Mouse (Mus musculus) limb, embryonic 11.5 days (tissue): ENCODE measurements around the gene Kdm5d. TPM values are rescaled to one million over a fixed set of nuclear protein-coding genes. Genes with fewer than 3 reads are reported as not detected.

Source experiments
- ATAC-seq: fragments of 200-750 bp; cut with Nextera tagmentation; 2 replicates; pipeline ENCODE4 v1.8.0; 2017; ENCODE audit warnings: low read depth; ENCODE audit not compliant: insufficient number of reproducible peaks, low FRiP score, low TSS enrichment
- DNase-seq: peaks from one replicate; pipeline ENCODE4 v3.0.0-alpha.2; 2015; ENCODE audit warnings: low spot score
- H3K27ac ChIP-seq: fragments of 300-500 bp; sonication (generic); replicated peaks from 2 replicates; pipeline ENCODE4 v1.5.1; 2014; ENCODE audit warnings: low read depth, mild to moderate bottlenecking, low read length
- H3K27me3 ChIP-seq: fragments of 300-500 bp; sonication (generic); 2 replicates; pipeline ENCODE4 v1.6.1; 2014; ENCODE audit warnings: mild to moderate bottlenecking, low read length, mixed read lengths; ENCODE audit not compliant: control insufficient read depth, insufficient read depth
- H3K36me3 ChIP-seq: fragments of 300-500 bp; sonication (generic); 2 replicates; pipeline ENCODE4 v1.6.1; 2014; ENCODE audit warnings: mild to moderate bottlenecking, low read length, moderate library complexity, mixed read lengths; ENCODE audit not compliant: control insufficient read depth, insufficient read depth
- H3K4me1 ChIP-seq: fragments of 300-500 bp; sonication (generic); 2 replicates; pipeline ENCODE4 v1.6.1; 2014; ENCODE audit warnings: low read length, mixed read lengths; ENCODE audit not compliant: control insufficient read depth, insufficient read depth
- H3K4me2 ChIP-seq: fragments of 300-500 bp; sonication (generic); 2 replicates; pipeline ENCODE4 v1.6.1; 2014; ENCODE audit warnings: low read depth, mild to moderate bottlenecking, moderate library complexity; ENCODE audit not compliant: severe bottlenecking
- H3K4me3 ChIP-seq: fragments of 300-500 bp; sonication (generic); 2 replicates; pipeline ENCODE4 v1.5.1; 2014; ENCODE audit warnings: low read depth, low read length
- H3K9ac ChIP-seq: fragments of 300-500 bp; sonication (generic); 2 replicates; pipeline ENCODE4 v1.6.1; 2014; ENCODE audit warnings: mild to moderate bottlenecking, low read length
- H3K9me3 ChIP-seq: fragments of 300-500 bp; sonication (generic); 2 replicates; pipeline ENCODE4 v1.6.1; 2016; ENCODE audit warnings: low read length; ENCODE audit not compliant: control insufficient read depth
- WGBS: fragments of 180-500 bp; shearing (Covaris S2); extraction: QIAGEN DNeasy Blood & Tissue Kit; methylation state at CpG from one replicate; pipeline ENCODE4 v1.1.7; 2014; 5-methylcytosine and 5-hydroxymethylcytosine counted together
- microRNA-seq: library from miRNA; unstranded; fragments of <30 nt; microRNA quantifications from one replicate; pipeline ENCODE4, GENCODE M21; 2016
- polyA plus RNA-seq: library from polyadenylated mRNA; unstranded; fragments of >200 nt; fragmentation: Nextera tagmentation; extraction: Ambion mirVana; gene quantifications from 2 replicates; pipeline ENCODE4 v1.2.1, GENCODE M21; 2014

The Kdm5d gene
- 15.3 and 18.6 TPM in 2 replicates for polyA plus RNA-seq

DNA sequence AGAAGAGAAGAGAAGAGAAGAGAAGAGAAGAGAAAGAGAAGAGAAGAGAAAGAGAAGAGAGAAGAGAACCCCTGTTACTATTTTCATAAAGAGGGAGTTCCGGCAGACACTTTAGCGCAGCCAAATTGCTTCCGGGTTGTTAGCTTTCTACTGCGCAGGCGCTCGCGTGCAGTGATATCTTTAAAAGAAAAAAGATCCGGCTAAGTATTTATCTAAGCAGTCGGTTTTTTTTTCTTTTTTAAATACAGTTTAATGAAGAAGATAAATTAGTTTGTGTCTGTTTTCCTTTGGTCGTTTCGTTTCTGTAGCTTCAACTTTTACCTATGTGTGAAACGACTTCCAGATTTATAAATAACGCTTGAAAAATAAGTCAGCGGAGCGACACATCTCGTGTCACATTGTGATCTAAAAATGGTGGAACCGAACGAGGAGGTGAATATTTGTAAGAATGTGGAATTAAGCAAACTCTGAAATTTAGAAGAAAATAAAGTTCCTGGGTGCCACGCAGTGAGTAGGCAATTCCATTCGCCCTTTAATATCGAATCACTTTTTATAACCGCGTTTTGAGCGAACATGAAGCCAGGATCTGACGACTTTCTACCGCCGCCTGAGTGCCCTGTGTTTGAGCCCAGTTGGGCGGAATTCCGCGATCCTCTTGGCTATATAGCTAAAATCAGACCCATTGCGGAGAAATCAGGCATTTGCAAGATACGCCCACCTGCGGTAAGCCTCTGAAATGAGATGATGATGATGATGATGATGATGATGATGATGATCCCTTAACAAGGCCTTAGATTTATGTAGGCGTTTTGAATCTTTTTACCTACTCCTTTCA is at the start of gene Kdm5d:
Gene Kdm5d (plus strand): TSS at position 396 of the 835 bp plus-strand sequence.
- H3K27ac ChIP-seq, result no peak within 1 kb of the TSS
- no peaks in the 10 kb centered on the region for H3K27me3 ChIP-seq
- H3K9ac ChIP-seq, result no peak within 1 kb of the TSS
- DNase-seq, result peak; percentile 33
- peak within 1 kb of the TSS; percentile 29 for H3K4me3 ChIP-seq
- no peaks in the 10 kb centered on the region for H3K9me3 ChIP-seq
- no peak for ATAC-seq
- WGBS, result under 1% methylated on average over 34 of the region's 34 CpGs
- H3K36me3 ChIP-seq, result no peaks in the 10 kb centered on the region
- H3K4me1 ChIP-seq, result no peaks in the 10 kb centered on the region
- peak within 1 kb of the TSS; percentile 20; the same call in 1 of the 2 replicates for H3K4me2 ChIP-seq

GRCm38 (mm10) chrY:872404-872803 is 25.2 kb upstream of the Kdm5d start:
- H3K27ac ChIP-seq, result no peak overlapping the region
- ATAC-seq, result no peak
- H3K4me3 ChIP-seq, result no peak overlapping the region
- no peaks in the 10 kb centered on the region for H3K36me3 ChIP-seq
- H3K27me3 ChIP-seq, result no peaks in the 10 kb centered on the region
- H3K9ac ChIP-seq, result no peak overlapping the region
- no peaks in the 10 kb centered on the region for H3K9me3 ChIP-seq
- no peak overlapping the region for H3K4me2 ChIP-seq
- no peak for DNase-seq
- H3K4me1 ChIP-seq, result no peaks in the 10 kb centered on the region

DNA sequence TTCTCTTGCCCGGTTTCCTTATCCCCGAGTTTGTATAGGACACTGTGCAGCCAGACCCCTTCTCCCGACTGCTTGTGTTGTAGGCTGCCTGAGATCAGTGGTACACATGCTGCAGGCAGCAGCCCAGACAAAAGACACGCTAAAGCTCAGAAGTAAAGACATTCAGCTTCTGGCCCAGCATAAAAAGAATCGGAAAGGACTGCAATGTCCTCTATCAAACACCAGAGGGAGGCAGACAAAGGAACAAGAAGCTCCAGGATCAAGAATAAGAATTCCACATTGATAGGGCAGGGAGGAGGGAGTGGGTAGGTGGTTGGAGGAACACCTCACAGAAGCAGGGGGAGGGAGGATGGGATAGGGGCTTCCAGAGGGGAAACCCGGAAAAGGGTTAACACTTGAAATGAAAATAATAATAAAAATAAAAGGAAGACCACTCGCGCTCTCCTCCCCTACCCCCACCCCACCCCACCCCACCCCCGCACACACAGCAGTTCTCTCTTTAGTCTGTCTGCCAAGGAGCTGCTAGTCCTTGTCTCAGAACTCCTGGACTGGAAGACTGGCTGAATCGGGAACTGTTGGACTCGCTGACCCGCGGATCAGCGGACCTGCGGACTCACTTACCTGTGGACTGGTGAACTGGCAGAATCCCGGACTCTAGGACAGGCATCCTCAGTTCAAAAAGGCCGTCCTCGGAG is 24.6 kb upstream of the Kdm5d start:
- Histone ChIP-seq H3K9me3 (no peaks in the 10 kb centered on the region), H3K4me2 (no peak overlapping the region), H3K4me3 (no peak overlapping the region), H3K27ac (no peak overlapping the region), H3K4me1 (no peaks in the 10 kb centered on the region), H3K36me3 (no peaks in the 10 kb centered on the region), H3K9ac (no peak overlapping the region), H3K27me3 (no peaks in the 10 kb centered on the region)
- peak; percentile 17 for DNase-seq
- WGBS, result 42% methylated on average over 16 of the region's 18 CpGs
- no peak for ATAC-seq

Small RNAs within 50 kb of the gene (microRNA-seq; reads per million reads assigned to microRNA genes)
- gene Gm47281, result not detected

Other genes starting within 250 kb of the Kdm5d start
- gene Zfy1, start 100.4 kb upstream of the Kdm5d start, polyA plus RNA-seq, result not detected in 2 replicates
- gene Uba1y, start 79.1 kb upstream of the Kdm5d start, polyA plus RNA-seq, result not detected in 2 replicates
- gene Eif2s3y, start 112.8 kb downstream of the Kdm5d start, polyA plus RNA-seq, result 28.7 and 31.3 TPM in 2 replicates